Mouse (Mus musculus): ENCODE measurements at regions not wholly inside any gene's neighbourhood (a gene's known extent, or its start where the extent isn't known, plus 50 kb on each side); places are given as distances from the start of the nearest gene placed in this dataset.

DNA sequence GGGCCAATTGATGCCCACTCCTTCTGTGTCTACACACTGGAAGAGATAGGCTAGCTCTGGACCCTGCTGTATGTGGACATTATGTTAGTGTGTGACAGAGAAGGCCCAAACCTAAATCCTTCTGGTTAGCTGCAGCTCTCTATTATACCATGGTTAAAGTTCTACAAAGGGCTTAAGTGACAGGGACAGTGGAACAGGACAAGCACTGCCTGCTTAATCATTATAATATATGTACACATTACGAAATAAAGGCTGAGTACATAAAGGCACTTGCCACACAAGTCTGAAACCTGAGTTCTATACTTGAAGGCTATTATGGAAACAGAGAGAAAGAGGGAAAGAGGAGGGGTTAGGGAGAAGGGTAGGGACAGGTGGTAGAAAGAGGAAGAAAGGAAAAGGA, 55.2 kb downstream of the Rdh14 start:
- Histone ChIP-seq H3K4me3 (replicated peaks; ENCODE audit: control insufficient read depth, low read depth, low read length) (no peak overlapping the region), H3K4me1 (ENCODE audit: control insufficient read depth, insufficient read depth, low read length) (no peaks in the 10 kb centered on the region), H3K27ac (ENCODE audit: control insufficient read depth, insufficient read depth, low read depth, low read length, poor library complexity) (no peak overlapping the region)
- no peak for TF ChIP-seq POLR2A (IDR thresholded peaks at IDR 0.05; ENCODE audit: borderline replicate concordance, control insufficient read depth, low read depth, low read length)
- TF ChIP-seq CTCF (IDR thresholded peaks at IDR 0.05; ENCODE audit: control insufficient read depth, insufficient read depth, low read length), result no peak
- 69% methylated on average over 1 of the region's 1 CpGs for WGBS

DNA sequence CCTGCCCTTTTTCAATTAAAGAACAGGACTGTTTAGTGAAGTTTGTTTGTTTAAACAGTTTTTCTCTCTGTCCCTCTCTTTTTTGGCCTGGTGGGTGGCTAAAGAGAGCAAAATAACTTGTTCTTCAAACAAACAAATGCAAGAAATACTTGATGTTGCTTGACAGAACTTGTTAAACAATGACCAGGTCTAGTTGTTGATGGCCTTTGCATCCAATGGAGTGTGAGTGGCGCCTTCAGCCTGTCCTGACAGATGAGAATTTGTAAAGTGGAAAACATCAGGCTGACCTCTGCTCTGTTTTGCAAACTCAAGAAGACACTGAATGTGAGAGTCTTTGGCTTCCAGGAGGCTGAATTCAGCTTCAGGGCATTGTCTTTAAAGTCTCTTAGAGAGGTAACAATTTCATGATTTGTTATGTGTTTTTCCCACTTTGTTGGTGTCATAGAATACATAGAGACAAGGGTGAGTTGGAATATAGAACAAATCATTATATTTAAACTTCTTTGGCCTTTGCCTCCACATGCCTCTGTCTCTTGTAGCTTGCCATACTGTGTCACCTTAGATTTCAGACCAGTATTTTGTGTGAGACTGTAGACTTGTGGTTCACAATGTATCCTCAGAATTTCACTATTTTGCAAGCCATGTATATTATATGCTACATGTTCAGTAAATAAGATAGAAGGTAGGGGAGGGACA, 67.5 kb downstream of the Rdh14 start:
- 69% methylated on average over 1 of the region's 1 CpGs for WGBS
- H3K27ac ChIP-seq (ENCODE audit: control insufficient read depth, insufficient read depth, low read depth, low read length, poor library complexity), result no peak overlapping the region
- no peaks in the 10 kb centered on the region for H3K4me1 ChIP-seq (ENCODE audit: control insufficient read depth, insufficient read depth, low read length)
- TF ChIP-seq POLR2A (IDR thresholded peaks at IDR 0.05; ENCODE audit: borderline replicate concordance, control insufficient read depth, low read depth, low read length) (no peak), CTCF (IDR thresholded peaks at IDR 0.05; ENCODE audit: control insufficient read depth, insufficient read depth, low read length) (no peak)
- H3K4me3 ChIP-seq (replicated peaks; ENCODE audit: control insufficient read depth, low read depth, low read length), result no peak overlapping the region

DNA sequence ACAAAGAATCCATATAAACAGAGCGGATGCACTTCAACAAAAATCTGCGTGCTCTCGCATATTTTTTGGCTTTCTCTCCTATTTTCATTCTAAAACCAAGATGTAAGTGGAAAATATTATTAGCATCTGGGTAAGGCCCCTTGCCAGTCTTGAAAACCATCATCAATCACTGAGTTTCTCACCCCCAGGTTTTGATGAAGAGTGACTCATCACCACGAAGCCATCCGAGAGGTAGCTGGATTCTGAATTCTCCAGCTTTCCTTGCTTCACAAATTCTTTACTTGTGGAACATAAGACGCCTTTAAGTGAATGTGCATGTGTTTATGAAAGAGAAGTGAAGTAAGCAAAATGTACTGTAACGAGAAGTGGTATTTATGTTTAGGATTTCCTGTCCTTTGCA, 71.2 kb downstream of the Rdh14 start:
- Histone ChIP-seq H3K4me1 (ENCODE audit: control insufficient read depth, insufficient read depth, low read length) (no peaks in the 10 kb centered on the region), H3K4me3 (replicated peaks; ENCODE audit: control insufficient read depth, low read depth, low read length) (no peak overlapping the region), H3K27ac (ENCODE audit: control insufficient read depth, insufficient read depth, low read depth, low read length, poor library complexity) (no peak overlapping the region)
- TF ChIP-seq POLR2A (IDR thresholded peaks at IDR 0.05; ENCODE audit: borderline replicate concordance, control insufficient read depth, low read depth, low read length), result no peak
- TF ChIP-seq CTCF (IDR thresholded peaks at IDR 0.05; ENCODE audit: control insufficient read depth, insufficient read depth, low read length), result no peak
- 72% methylated on average over 7 of the region's 7 CpGs for WGBS

DNA sequence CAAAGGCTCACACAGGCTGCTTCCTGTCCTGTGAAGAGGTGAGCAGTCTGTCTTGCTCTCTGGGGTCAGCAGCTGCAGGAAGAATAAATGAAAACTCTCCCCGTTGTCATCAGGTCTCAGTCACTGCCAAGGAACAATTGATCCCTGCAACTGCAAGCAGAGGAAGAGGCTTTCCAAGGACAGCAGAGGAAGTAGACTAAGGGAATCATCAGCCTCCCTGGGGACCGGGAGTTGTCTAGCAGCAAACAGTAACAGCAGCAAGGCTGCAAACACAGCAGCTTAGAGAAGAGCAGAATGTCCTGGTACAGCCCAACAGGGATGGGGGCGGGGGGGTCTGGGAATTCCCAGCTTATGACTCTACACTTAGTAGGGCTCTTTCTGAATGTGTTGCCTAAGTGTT, 72.4 kb downstream of the Rdh14 start:
- Histone ChIP-seq H3K27ac (ENCODE audit: control insufficient read depth, insufficient read depth, low read depth, low read length, poor library complexity) (no peak overlapping the region), H3K4me1 (ENCODE audit: control insufficient read depth, insufficient read depth, low read length) (no peaks in the 10 kb centered on the region), H3K4me3 (replicated peaks; ENCODE audit: control insufficient read depth, low read depth, low read length) (no peak overlapping the region)
- WGBS, result 46% methylated on average over 3 of the region's 3 CpGs
- TF ChIP-seq POLR2A (IDR thresholded peaks at IDR 0.05; ENCODE audit: borderline replicate concordance, control insufficient read depth, low read depth, low read length), result no peak
- no peak for TF ChIP-seq CTCF (IDR thresholded peaks at IDR 0.05; ENCODE audit: control insufficient read depth, insufficient read depth, low read length)

DNA sequence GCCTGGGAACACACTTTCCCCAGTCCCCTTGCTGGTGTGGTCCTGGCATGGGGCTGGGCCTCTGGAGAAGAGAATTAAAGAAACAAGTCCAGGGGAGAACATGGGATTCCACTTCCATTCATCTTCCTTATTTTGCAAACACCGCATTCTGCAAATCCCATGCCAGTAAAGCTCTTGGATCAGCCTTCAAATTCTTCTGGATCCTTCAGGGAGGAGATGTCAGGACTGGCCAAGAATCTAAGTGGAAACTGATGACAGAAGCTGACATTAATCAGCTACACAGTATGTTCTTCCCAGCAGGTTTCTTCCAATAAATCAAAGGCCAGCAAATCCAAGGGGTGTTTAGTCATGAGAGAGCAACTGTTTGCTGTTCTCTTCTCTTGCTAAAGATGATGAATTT, 83.4 kb downstream of the Rdh14 start:
- no peak for TF ChIP-seq POLR2A (IDR thresholded peaks at IDR 0.05; ENCODE audit: borderline replicate concordance, control insufficient read depth, low read depth, low read length)
- no peak for TF ChIP-seq CTCF (IDR thresholded peaks at IDR 0.05; ENCODE audit: control insufficient read depth, insufficient read depth, low read length)
- no peak overlapping the region for H3K27ac ChIP-seq (ENCODE audit: control insufficient read depth, insufficient read depth, low read depth, low read length, poor library complexity)
- WGBS, result 84% methylated on average over 1 of the region's 1 CpGs
- no peaks in the 10 kb centered on the region for H3K4me1 ChIP-seq (ENCODE audit: control insufficient read depth, insufficient read depth, low read length)
- H3K4me3 ChIP-seq (replicated peaks; ENCODE audit: control insufficient read depth, low read depth, low read length), result no peak overlapping the region

DNA sequence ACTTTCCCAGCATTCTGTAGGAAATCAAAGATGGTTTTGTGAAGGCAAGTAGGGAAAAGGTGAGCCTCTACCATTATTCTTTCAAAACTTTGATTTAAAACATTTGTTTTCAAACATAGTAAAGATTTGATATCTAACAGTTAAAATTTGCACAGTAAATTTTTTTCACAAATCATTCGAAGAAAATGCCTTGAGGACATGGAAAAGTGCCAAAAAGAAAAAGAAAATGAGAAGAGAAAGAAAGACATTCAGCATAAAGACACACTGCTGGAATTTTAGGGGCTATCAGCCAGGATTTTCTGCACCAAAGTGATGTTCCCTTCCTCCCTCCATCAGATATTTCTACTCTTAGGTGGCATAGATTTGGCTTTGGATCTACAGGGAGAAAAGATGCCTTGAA, 90.2 kb downstream of the Rdh14 start:
- Histone ChIP-seq H3K4me1 (ENCODE audit: control insufficient read depth, insufficient read depth, low read length) (no peaks in the 10 kb centered on the region), H3K4me3 (replicated peaks; ENCODE audit: control insufficient read depth, low read depth, low read length) (no peak overlapping the region), H3K27ac (ENCODE audit: control insufficient read depth, insufficient read depth, low read depth, low read length, poor library complexity) (no peak overlapping the region)
- TF ChIP-seq CTCF (IDR thresholded peaks at IDR 0.05; ENCODE audit: control insufficient read depth, insufficient read depth, low read length) (no peak), POLR2A (IDR thresholded peaks at IDR 0.05; ENCODE audit: borderline replicate concordance, control insufficient read depth, low read depth, low read length) (no peak)
- WGBS, result 44% methylated on average over 1 of the region's 1 CpGs

DNA sequence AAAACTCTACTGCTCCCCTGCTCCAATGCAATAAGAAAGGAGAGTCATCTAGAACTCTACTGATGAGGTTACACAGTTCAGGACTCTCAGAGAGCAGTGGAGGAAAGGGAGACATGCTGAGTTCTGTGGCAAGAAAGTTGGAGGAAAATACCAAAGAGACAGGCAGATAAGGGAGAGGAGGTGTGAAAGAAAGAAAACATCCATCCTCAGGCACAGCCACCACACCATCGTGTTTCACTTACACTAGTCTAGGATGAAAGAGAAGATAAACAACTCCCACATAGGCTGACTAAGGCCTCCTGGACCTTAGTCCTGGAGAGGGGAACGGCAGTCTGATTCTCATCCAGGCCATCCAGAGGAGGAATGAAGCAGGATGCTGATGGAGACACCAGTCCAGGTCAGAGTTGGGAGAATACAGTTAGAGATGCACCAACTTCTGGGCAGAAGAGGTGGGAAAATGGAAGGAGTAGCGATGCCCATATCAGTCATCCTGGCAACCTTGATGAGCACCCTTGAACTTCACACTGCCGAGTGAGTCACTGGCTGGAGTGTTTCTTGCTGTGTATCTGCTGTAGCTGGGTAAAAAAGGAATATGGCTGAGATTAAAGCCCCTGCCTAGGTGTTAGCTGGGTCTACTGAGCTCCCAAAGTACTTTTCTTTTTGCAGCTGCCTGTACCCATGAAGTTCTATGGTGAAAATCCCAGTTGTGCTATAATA, 91.9 kb downstream of the Rdh14 start:
- TF ChIP-seq POLR2A (IDR thresholded peaks at IDR 0.05; ENCODE audit: borderline replicate concordance, control insufficient read depth, low read depth, low read length), result no peak
- TF ChIP-seq CTCF (IDR thresholded peaks at IDR 0.05; ENCODE audit: control insufficient read depth, insufficient read depth, low read length), result no peak
- 64% methylated on average over 4 of the region's 4 CpGs for WGBS
- H3K4me1 ChIP-seq (ENCODE audit: control insufficient read depth, insufficient read depth, low read length), result no peaks in the 10 kb centered on the region

DNA sequence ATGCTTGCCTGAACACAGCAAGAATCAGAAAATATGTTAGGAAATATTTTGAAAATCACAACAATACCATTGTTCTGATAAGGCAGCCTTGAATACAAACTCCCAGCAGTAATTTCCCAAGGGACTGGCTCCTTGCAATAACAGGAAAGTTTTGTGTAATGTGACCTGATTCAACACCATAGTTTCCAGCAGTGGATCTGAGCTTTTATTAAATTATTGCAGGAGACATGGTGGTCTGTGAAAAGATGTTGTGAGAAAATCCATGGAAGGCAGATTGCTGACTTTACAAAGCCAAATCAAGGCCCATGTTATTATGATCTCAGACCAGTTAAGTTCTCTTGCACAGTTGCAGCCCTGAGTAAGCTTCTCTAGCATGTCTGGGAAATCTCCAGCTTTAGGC, 116.1 kb downstream of the Rdh14 start:
- H3K4me1 ChIP-seq (ENCODE audit: control insufficient read depth, insufficient read depth, low read length), result no peaks in the 10 kb centered on the region
- TF ChIP-seq CTCF (IDR thresholded peaks at IDR 0.05; ENCODE audit: control insufficient read depth, insufficient read depth, low read length), result no peak
- no peak for TF ChIP-seq POLR2A (IDR thresholded peaks at IDR 0.05; ENCODE audit: borderline replicate concordance, control insufficient read depth, low read depth, low read length)
- no peak overlapping the region for H3K27ac ChIP-seq (ENCODE audit: control insufficient read depth, insufficient read depth, low read depth, low read length, poor library complexity)
- no peak overlapping the region for H3K4me3 ChIP-seq (replicated peaks; ENCODE audit: control insufficient read depth, low read depth, low read length)

More for the DNA sequence above, 91.9 kb downstream of the Rdh14 start:
- H3K4me3 ChIP-seq (replicated peaks; ENCODE audit: control insufficient read depth, low read depth, low read length), result no peak overlapping the region
- no peak overlapping the region for H3K27ac ChIP-seq (ENCODE audit: control insufficient read depth, insufficient read depth, low read depth, low read length, poor library complexity)

All from bone marrow, adult 2 months (tissue).